In the genomic region with DNA sequence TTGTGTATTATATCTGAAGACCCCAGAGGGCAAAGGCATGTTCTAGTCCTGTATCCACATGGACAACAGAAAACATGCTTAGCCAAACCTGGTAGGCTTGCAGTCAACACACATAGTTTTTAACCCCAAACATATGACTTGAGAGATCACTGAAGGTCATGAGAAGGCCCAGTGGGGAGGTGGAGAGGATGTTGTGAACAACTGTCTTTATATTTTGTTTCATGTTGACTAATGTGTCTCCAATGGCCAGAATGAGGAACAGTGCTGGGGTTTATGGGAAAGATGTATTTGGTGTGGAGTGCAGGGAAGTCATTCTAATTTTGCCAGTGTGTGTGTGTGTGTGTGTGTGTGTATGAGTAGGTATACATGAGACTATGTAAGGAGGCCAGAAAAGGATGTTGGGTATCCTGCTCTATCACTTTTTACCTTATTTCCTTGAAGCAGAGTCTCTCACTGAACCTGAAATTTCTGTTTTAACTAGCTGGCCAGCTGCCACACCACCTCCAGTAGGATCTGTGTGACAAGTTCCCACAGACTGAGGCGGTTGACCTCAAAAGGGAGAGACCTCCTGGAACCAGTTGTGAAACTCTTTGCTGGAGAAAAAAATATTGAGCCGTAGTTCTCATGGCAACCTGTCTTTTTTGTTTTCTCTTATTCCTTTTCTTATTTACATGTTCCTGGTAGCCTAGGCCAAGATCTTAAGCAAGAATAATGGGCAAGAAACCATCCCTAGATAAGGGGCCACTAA, we compare ENCODE assay signal across 11 mouse cellular contexts. TPM values are rescaled to one million over a fixed set of nuclear protein-coding genes. Genes with fewer than 3 reads are reported as not detected.
DNase-seq lines count a peak whose midpoint lies in the region; ATAC-seq and TF ChIP-seq lines count a peak whose summit lies in the region.
"Had no signal": no experiment of that assay in that cellular context is flagged by ENCODE, and none has a peak within 500 bp of the region (broad histone marks: within the 10 kb centered on the region; RNA-seq: fewer than 3 reads in every experiment).

No protein-coding gene starts in this region.

- H3K9me3 ChIP-seq in forebrain, embryonic 10.5 days = peaks cover 40% of the 10 kb centered on the region
- H3K9me3 ChIP-seq in forebrain, embryonic 12.5 days = peaks cover 44% of the 10 kb centered on the region
- peaks cover 40% of the 10 kb centered on the region for H3K9me3 ChIP-seq in midbrain, embryonic 10.5 days (replicated peaks)
- peaks cover 44% of the 10 kb centered on the region for H3K9me3 ChIP-seq in midbrain, postnatal 0 days (ENCODE audit: low read length)

- no peaks in the 10 kb centered on the region for H3K4me1 ChIP-seq in forebrain, embryonic 10.5 days
- H3K4me1 ChIP-seq in forebrain, embryonic 12.5 days = no peaks in the 10 kb centered on the region
- no peaks in the 10 kb centered on the region for H3K4me1 ChIP-seq in midbrain, embryonic 10.5 days
- no peaks in the 10 kb centered on the region for H3K4me1 ChIP-seq in midbrain, postnatal 0 days (ENCODE audit: insufficient read depth, low read length)
- H3K4me1 ChIP-seq: embryonic facial prominence, embryonic 13.5 days; midbrain, embryonic 13.5 days; stomach, embryonic 15.5 days had no signal

- no peak overlapping the region for H3K27ac ChIP-seq in forebrain, embryonic 10.5 days
- H3K27ac ChIP-seq in forebrain, embryonic 12.5 days = no peak overlapping the region
- H3K27ac ChIP-seq in midbrain, embryonic 10.5 days (replicated peaks) = no peak overlapping the region
- H3K27ac ChIP-seq in midbrain, postnatal 0 days (ENCODE audit: low read depth, low read length) = no peak overlapping the region
- H3K27ac ChIP-seq: embryonic facial prominence, embryonic 13.5 days; midbrain, embryonic 13.5 days; stomach, embryonic 15.5 days had no signal

- ATAC-seq in forebrain, embryonic 12.5 days (ENCODE audit: low FRiP score) = no peak
- no peak for ATAC-seq in midbrain, postnatal 0 days (ENCODE audit: low FRiP score)
- ATAC-seq: midbrain, embryonic 13.5 days had no signal

- TF ChIP-seq CTCF in midbrain, postnatal 0 days (IDR thresholded peaks at IDR 0.05) = no peak

- no peaks in the 10 kb centered on the region for H3K36me3 ChIP-seq in forebrain, embryonic 10.5 days (replicated peaks)
- no peaks in the 10 kb centered on the region for H3K36me3 ChIP-seq in forebrain, embryonic 12.5 days (replicated peaks)
- H3K36me3 ChIP-seq in midbrain, embryonic 10.5 days = no peaks in the 10 kb centered on the region
- no peaks in the 10 kb centered on the region for H3K36me3 ChIP-seq in midbrain, postnatal 0 days (ENCODE audit: insufficient read depth, low read length)
- H3K36me3 ChIP-seq in splenic B cell, adult 2 months (ENCODE audit: control insufficient read depth, insufficient read depth, low read length, poor library complexity, severe bottlenecking) = no peaks in the 10 kb centered on the region
- H3K36me3 ChIP-seq: embryonic facial prominence, embryonic 13.5 days; midbrain, embryonic 13.5 days; stomach, embryonic 15.5 days had no signal

- peak; percentile 27 for DNase-seq in forebrain, embryonic 10.5 days (ENCODE audit: extremely low spot score, low spot score)
- DNase-seq in midbrain, embryonic 10.5 days (ENCODE audit: low spot score) = peak; percentile 16
- no peak for DNase-seq in midbrain, postnatal 0 days (ENCODE audit: low spot score)
- DNase-seq in kidney, postnatal 36 days = peak; percentile 46 to 69
- DNase-seq in splenic B cell, adult 2 months (ENCODE audit: low read depth, low spot score) = peak; percentile 34
- no peak for DNase-seq in layer of hippocampus, adult 11-12 months (ENCODE audit: low spot score)
- no peak for DNase-seq in spleen, postnatal 14 days (ENCODE audit: low spot score in 2 of 2)

- H3K27me3 ChIP-seq in forebrain, embryonic 10.5 days (ENCODE audit: poor library complexity, severe bottlenecking) = no peaks in the 10 kb centered on the region
- H3K27me3 ChIP-seq in forebrain, embryonic 12.5 days = no peaks in the 10 kb centered on the region
- H3K27me3 ChIP-seq in midbrain, embryonic 10.5 days (ENCODE audit: low read depth, poor library complexity, severe bottlenecking) = no peaks in the 10 kb centered on the region
- no peaks in the 10 kb centered on the region for H3K27me3 ChIP-seq in midbrain, postnatal 0 days (ENCODE audit: insufficient read depth, low read length)
- H3K27me3 ChIP-seq in splenic B cell, adult 2 months (ENCODE audit: control insufficient read depth, insufficient read depth, low read length, poor library complexity, severe bottlenecking) = no peaks in the 10 kb centered on the region
- H3K27me3 ChIP-seq: embryonic facial prominence, embryonic 13.5 days; midbrain, embryonic 13.5 days; stomach, embryonic 15.5 days had no signal

- H3K9ac ChIP-seq in forebrain, embryonic 12.5 days = no peak overlapping the region
- H3K9ac ChIP-seq in midbrain, postnatal 0 days (replicated peaks; ENCODE audit: low read length, poor library complexity, severe bottlenecking) = no peak overlapping the region
- H3K9ac ChIP-seq: embryonic facial prominence, embryonic 13.5 days; midbrain, embryonic 13.5 days; stomach, embryonic 15.5 days had no signal

- H3K4me2 ChIP-seq in forebrain, embryonic 12.5 days = no peak overlapping the region
- H3K4me2 ChIP-seq in midbrain, postnatal 0 days (ENCODE audit: low read depth, low read length, poor library complexity, severe bottlenecking) = no peak overlapping the region
- H3K4me2 ChIP-seq: embryonic facial prominence, embryonic 13.5 days; midbrain, embryonic 13.5 days; stomach, embryonic 15.5 days had no signal

- WGBS in forebrain, embryonic 10.5 days = 74% methylated on average over 2 of the region's 2 CpGs
- WGBS in forebrain, embryonic 12.5 days = 67% methylated on average over 2 of the region's 2 CpGs
- WGBS in midbrain, embryonic 10.5 days = 68% methylated on average over 2 of the region's 2 CpGs
- WGBS in midbrain, postnatal 0 days = 65% methylated on average over 2 of the region's 2 CpGs

- H3K4me3 ChIP-seq in forebrain, embryonic 10.5 days = no peak overlapping the region
- H3K4me3 ChIP-seq in forebrain, embryonic 12.5 days (replicated peaks) = no peak overlapping the region
- H3K4me3 ChIP-seq in midbrain, embryonic 10.5 days = no peak overlapping the region
- no peak overlapping the region for H3K4me3 ChIP-seq in midbrain, postnatal 0 days (ENCODE audit: low read depth, low read length)
- H3K4me3 ChIP-seq: embryonic facial prominence, embryonic 13.5 days; midbrain, embryonic 13.5 days; stomach, embryonic 15.5 days had no signal

RNA-seq across cellular contexts. Expression of a gene that starts 2.6 kb away (rescaled TPM):
- polyA plus RNA-seq in forebrain, embryonic 10.5 days (2016; fragmentation: Nextera tagmentation; extraction: Ambion mirVana) = 1.3 and 1.4 TPM in 2 replicates
- 1.4 and 1.7 TPM in 2 replicates for polyA plus RNA-seq in forebrain, embryonic 12.5 days (2016; fragmentation: Nextera tagmentation; extraction: Ambion mirVana)
- 0.91 and 1.3 TPM in 2 replicates for polyA plus RNA-seq in midbrain, embryonic 10.5 days (2016; fragmentation: Nextera tagmentation; extraction: Ambion mirVana)
- total RNA-seq in midbrain, postnatal 0 days (2014; rRNA removed) = not detected in 2 replicates
- 0.56 and 1.2 TPM in 2 replicates for polyA plus RNA-seq in midbrain, postnatal 0 days (2015; fragmentation: Nextera tagmentation; extraction: Ambion mirVana)

RNA-seq across cellular contexts. Expression of a gene that starts 12.4 kb away (rescaled TPM):
- polyA plus RNA-seq in forebrain, embryonic 10.5 days (2016; fragmentation: Nextera tagmentation; extraction: Ambion mirVana) = 0.07 TPM in 1 of 2 replicates, not detected in the other
- not detected in 2 replicates for polyA plus RNA-seq in forebrain, embryonic 12.5 days (2016; fragmentation: Nextera tagmentation; extraction: Ambion mirVana)
- polyA plus RNA-seq in midbrain, embryonic 10.5 days (2016; fragmentation: Nextera tagmentation; extraction: Ambion mirVana) = not detected in 2 replicates
- not detected in 2 replicates for total RNA-seq in midbrain, postnatal 0 days (2014; rRNA removed)
- not detected in 2 replicates for polyA plus RNA-seq in midbrain, postnatal 0 days (2015; fragmentation: Nextera tagmentation; extraction: Ambion mirVana)
- polyA plus RNA-seq: embryonic facial prominence, embryonic 13.5 days; midbrain, embryonic 13.5 days had no signal

RNA-seq across cellular contexts. Expression of a gene that starts 18.6 kb away (rescaled TPM):
- 8.5 and 9.5 TPM in 2 replicates for polyA plus RNA-seq in forebrain, embryonic 10.5 days (2016; fragmentation: Nextera tagmentation; extraction: Ambion mirVana)
- 12.6 and 14.4 TPM in 2 replicates for polyA plus RNA-seq in forebrain, embryonic 12.5 days (2016; fragmentation: Nextera tagmentation; extraction: Ambion mirVana)
- 10.7 and 11.1 TPM in 2 replicates for polyA plus RNA-seq in midbrain, embryonic 10.5 days (2016; fragmentation: Nextera tagmentation; extraction: Ambion mirVana)
- total RNA-seq in midbrain, postnatal 0 days (2014; rRNA removed) = 5.5 and 6.9 TPM in 2 replicates
- polyA plus RNA-seq in midbrain, postnatal 0 days (2015; fragmentation: Nextera tagmentation; extraction: Ambion mirVana) = 11.8 and 12.5 TPM in 2 replicates

RNA-seq across cellular contexts. Expression of a gene that starts 23.8 kb away (rescaled TPM):
- 0.07 TPM in 1 of 2 replicates, not detected in the other for polyA plus RNA-seq in forebrain, embryonic 10.5 days (2016; fragmentation: Nextera tagmentation; extraction: Ambion mirVana)
- not detected in 2 replicates for polyA plus RNA-seq in forebrain, embryonic 12.5 days (2016; fragmentation: Nextera tagmentation; extraction: Ambion mirVana)
- not detected in 2 replicates for polyA plus RNA-seq in midbrain, embryonic 10.5 days (2016; fragmentation: Nextera tagmentation; extraction: Ambion mirVana)
- total RNA-seq in midbrain, postnatal 0 days (2014; rRNA removed) = not detected in 2 replicates
- polyA plus RNA-seq in midbrain, postnatal 0 days (2015; fragmentation: Nextera tagmentation; extraction: Ambion mirVana) = not detected in 2 replicates
- polyA plus RNA-seq: embryonic facial prominence, embryonic 13.5 days had no signal

RNA-seq across cellular contexts. Expression of a gene that starts 53.2 kb away (rescaled TPM):
- polyA plus RNA-seq in forebrain, embryonic 10.5 days (2016; fragmentation: Nextera tagmentation; extraction: Ambion mirVana) = 223 and 224 TPM in 2 replicates
- 209 and 210 TPM in 2 replicates for polyA plus RNA-seq in forebrain, embryonic 12.5 days (2016; fragmentation: Nextera tagmentation; extraction: Ambion mirVana)
- 213 and 222 TPM in 2 replicates for polyA plus RNA-seq in midbrain, embryonic 10.5 days (2016; fragmentation: Nextera tagmentation; extraction: Ambion mirVana)
- total RNA-seq in midbrain, postnatal 0 days (2014; rRNA removed) = 88.0 and 96.8 TPM in 2 replicates
- 42.3 and 45.9 TPM in 2 replicates for polyA plus RNA-seq in midbrain, postnatal 0 days (2015; fragmentation: Nextera tagmentation; extraction: Ambion mirVana)

Comparison
In these comparisons a context has a peak if more than half of its experiments do, and no peak if none do; other contexts are left out.
1. DNase-seq: peak in forebrain, embryonic 10.5 days (single experiment), midbrain, embryonic 10.5 days (single experiment), kidney, postnatal 36 days (2 of 2) and splenic B cell, adult 2 months (single experiment); none in midbrain, postnatal 0 days (single experiment), layer of hippocampus, adult 11-12 months (single experiment) and spleen, postnatal 14 days (0 of 2).